Mouse (Mus musculus): ENCODE data around the gene Slc35b3. TPM values are rescaled to one million over a fixed set of nuclear protein-coding genes. Genes with fewer than 3 reads are reported as not detected.
A peak's percentile ranks its signal among the peaks of the same experiment; 100 is the strongest.

Gene Slc35b3
- polyA plus RNA-seq (2014; fragmentation: Nextera tagmentation; extraction: Ambion mirVana), result 24.3 and 26.9 TPM in 2 replicates

DNA sequence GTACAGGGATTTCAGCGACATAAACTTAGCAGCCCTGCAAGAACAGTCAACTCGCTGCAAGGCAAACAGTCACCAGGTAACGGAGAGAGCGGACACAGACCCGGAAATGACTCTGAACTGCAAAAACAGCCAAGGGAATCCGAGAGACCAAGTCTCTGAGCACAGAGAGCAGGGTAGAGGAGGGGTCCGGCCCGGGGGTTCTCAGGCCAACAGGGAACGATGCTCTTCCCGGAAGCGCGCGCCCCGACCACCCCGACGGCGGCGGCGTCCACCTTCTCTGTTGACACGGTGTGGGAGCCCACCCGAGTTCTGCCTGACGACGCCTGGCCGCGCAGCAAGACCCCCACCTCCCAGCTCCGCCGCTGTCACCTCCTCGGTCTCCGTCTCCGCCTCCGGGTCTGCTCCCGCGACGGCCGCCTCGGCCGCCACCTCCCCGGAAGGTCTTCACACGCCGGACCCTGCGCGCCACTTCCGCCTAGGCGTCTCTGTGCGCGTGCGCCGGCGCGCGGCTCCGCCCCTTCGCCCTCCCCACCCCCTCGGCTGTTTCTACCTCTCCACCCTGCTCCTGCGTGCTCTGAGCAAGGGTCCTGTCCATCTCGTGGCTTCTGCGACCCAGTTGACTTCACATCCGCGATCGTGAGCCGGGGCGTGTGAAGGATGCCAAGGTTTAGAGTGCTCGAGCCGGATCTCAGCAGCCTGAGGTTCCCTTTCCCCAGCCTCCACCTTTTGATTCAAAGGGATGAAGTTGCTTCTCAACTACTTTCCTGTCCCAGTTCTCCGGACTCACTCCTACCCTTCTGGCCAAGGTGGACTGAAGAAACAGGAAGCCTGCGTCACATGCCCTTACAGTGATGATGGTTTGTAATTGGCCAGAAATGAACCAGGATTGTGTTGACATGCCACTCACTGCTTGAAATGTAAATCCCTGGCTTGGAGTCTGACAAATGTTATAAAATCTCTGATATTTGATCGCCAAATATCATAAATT lies at the start of gene Slc35b3:
Gene Slc35b3, minus strand, starts transcription at position 813 of the 988 bp plus-strand sequence.
- peak within 1 kb of the TSS; percentile 81 for H3K9ac ChIP-seq (ENCODE audit: low read depth, low read length)
- no peaks in the 10 kb centered on the region for H3K27me3 ChIP-seq (ENCODE audit: control insufficient read depth, insufficient read depth, low read length)
- ATAC-seq (replicated peaks; ENCODE audit: insufficient number of reproducible peaks, low FRiP score, low TSS enrichment), result peak; percentile 95
- H3K36me3 ChIP-seq (ENCODE audit: control insufficient read depth, insufficient read depth, low read length), result no peaks in the 10 kb centered on the region
- H3K4me3 ChIP-seq (ENCODE audit: low read depth, low read length), result peak within 1 kb of the TSS; percentile 93
- H3K4me2 ChIP-seq, result peak within 1 kb of the TSS; percentile 72
- 2% methylated on average over 66 of the region's 67 CpGs for WGBS (ENCODE audit: insufficient replicate concordance)
- H3K27ac ChIP-seq (ENCODE audit: low read depth, low read length), result peak within 1 kb of the TSS; percentile 59
- H3K4me1 ChIP-seq (ENCODE audit: control insufficient read depth, insufficient read depth, low read length), result peaks cover 6% of the 10 kb centered on the region
- H3K9me3 ChIP-seq (replicated peaks; ENCODE audit: control insufficient read depth, low read length), result no peaks in the 10 kb centered on the region

DNA sequence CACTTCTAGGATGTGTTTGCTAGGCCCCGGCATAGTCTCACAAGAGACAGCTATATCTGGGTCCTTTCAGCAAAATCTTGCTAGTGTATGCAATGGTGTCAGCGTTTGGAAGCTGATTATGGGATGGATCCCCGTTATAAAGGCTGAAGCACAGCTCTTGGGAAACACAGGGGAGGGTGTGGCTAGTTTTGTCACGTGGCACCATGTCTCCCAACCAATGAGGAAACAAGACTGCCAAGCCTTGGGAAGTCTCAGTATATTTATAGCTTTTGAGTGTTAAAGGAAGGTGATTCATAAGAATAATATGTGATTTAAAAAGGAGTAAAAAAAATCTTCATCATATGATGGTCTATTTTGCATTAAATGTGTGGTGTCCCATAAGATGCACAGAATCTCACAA lies 49.6 kb upstream of the Slc35b3 start:
- H3K4me1 ChIP-seq (ENCODE audit: control insufficient read depth, insufficient read depth, low read length), result peaks cover 3% of the 10 kb centered on the region; the same call in 1 of the 2 replicates
- ATAC-seq (replicated peaks; ENCODE audit: insufficient number of reproducible peaks, low FRiP score, low TSS enrichment), result no peak
- H3K36me3 ChIP-seq (ENCODE audit: control insufficient read depth, insufficient read depth, low read length), result no peaks in the 10 kb centered on the region
- H3K9ac ChIP-seq (ENCODE audit: low read depth, low read length), result no peak overlapping the region
- no peaks in the 10 kb centered on the region for H3K9me3 ChIP-seq (replicated peaks; ENCODE audit: control insufficient read depth, low read length)
- H3K4me2 ChIP-seq, result no peak overlapping the region
- WGBS (ENCODE audit: insufficient replicate concordance), result 70% methylated on average over 4 of the region's 4 CpGs
- H3K27ac ChIP-seq (ENCODE audit: low read depth, low read length), result no peak overlapping the region
- H3K4me3 ChIP-seq (ENCODE audit: low read depth, low read length), result no peak overlapping the region
- no peaks in the 10 kb centered on the region for H3K27me3 ChIP-seq (ENCODE audit: control insufficient read depth, insufficient read depth, low read length)

DNA sequence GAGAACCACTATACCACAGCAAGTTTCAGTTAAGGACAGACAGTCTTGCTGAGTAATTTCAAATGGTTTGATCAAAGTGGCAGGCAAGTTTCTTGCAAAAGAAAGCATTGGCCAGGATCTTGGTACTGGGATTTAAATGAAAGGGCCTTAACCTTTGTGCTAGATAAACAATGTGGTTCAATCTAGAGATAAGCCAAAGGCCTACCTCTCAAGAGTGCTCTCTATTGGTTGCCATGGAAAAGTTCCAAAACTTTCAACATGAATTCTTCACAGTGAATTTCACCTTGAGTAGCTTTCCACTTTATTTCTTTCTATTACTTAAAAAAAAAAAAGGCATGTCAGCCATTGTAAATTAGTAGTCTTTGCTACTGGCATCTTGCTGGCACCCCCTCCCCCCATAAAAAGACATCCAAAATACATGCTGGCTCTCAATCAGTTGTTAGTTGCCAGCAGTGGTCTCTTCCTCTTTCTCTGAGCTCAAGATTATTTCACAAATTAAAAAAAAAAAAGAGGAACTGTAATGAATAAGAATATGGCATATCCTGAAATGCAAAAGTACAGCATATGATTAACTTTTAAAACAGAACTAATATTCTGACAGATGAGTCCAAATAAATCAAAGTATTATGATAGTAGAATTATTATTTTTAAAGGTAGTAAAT lies 42.6 kb upstream of the Slc35b3 start:
- H3K36me3 ChIP-seq (ENCODE audit: control insufficient read depth, insufficient read depth, low read length), result no peaks in the 10 kb centered on the region
- 0 out of 2 replicates have a peak, but pooled peaks cover 3% of the 10 kb centered on the region for H3K4me1 ChIP-seq (ENCODE audit: control insufficient read depth, insufficient read depth, low read length)
- no peaks in the 10 kb centered on the region for H3K27me3 ChIP-seq (ENCODE audit: control insufficient read depth, insufficient read depth, low read length)
- no peaks in the 10 kb centered on the region; the same call in 1 of the 2 replicates for H3K9me3 ChIP-seq (replicated peaks; ENCODE audit: control insufficient read depth, low read length)
- H3K4me2 ChIP-seq, result no peak overlapping the region
- no peak for ATAC-seq (replicated peaks; ENCODE audit: insufficient number of reproducible peaks, low FRiP score, low TSS enrichment)
- no peak overlapping the region for H3K27ac ChIP-seq (ENCODE audit: low read depth, low read length)
- no peak overlapping the region for H3K9ac ChIP-seq (ENCODE audit: low read depth, low read length)
- no peak overlapping the region for H3K4me3 ChIP-seq (ENCODE audit: low read depth, low read length)

DNA sequence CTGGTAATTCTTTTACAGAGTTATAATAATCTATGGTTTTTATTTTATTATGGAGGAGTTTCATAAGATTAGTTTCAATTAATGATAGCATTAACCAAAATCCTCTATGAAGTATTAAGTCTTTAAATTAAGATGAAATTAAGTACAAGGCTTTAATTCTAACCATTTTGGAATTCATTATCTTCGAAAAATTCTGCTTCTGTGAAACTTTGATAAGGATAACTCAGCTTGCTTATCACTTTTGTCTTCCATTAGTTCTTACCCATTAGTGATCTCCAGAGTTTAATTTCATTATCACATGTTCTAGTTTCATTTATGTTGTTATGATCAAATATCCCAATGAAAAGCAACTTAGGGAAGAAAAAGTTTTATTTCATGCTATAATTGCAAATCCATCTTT lies 41.7 kb upstream of the Slc35b3 start:
- Histone ChIP-seq H3K4me3 (ENCODE audit: low read depth, low read length) (no peak overlapping the region), H3K9me3 (replicated peaks; ENCODE audit: control insufficient read depth, low read length) (no peaks in the 10 kb centered on the region; the same call in 1 of the 2 replicates), H3K4me2 (no peak overlapping the region), H3K4me1 (ENCODE audit: control insufficient read depth, insufficient read depth, low read length) (0 out of 2 replicates have a peak, but pooled peaks cover 3% of the 10 kb centered on the region), H3K27ac (ENCODE audit: low read depth, low read length) (no peak overlapping the region), H3K27me3 (ENCODE audit: control insufficient read depth, insufficient read depth, low read length) (no peaks in the 10 kb centered on the region), H3K36me3 (ENCODE audit: control insufficient read depth, insufficient read depth, low read length) (no peaks in the 10 kb centered on the region), H3K9ac (ENCODE audit: low read depth, low read length) (no peak overlapping the region)
- no peak for ATAC-seq (replicated peaks; ENCODE audit: insufficient number of reproducible peaks, low FRiP score, low TSS enrichment)
- WGBS (ENCODE audit: insufficient replicate concordance), result 68% methylated on average over 1 of the region's 1 CpGs

DNA sequence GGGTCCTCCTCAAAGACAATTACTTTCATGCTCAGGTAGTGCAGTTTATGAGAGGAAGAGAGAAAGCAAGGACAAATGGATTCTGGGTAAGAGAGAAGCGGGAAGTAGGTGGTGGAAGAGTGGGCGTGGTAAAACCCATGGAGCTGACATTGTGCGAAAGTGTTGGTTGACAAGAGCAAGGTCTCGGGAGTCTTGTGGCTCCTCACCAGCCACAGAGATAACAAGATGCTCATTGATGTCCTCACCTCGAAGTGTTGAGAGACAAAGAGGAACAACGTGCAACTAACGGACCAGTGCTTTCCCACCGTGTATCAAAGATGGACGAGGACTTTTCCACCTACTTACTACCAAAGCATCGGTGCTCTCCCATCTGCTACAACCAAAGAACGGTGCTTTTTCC lies 40.8 kb upstream of the Slc35b3 start:
- 0 out of 2 replicates have a peak, but pooled peaks have one; percentile 31 for ATAC-seq (replicated peaks; ENCODE audit: insufficient number of reproducible peaks, low FRiP score, low TSS enrichment)
- H3K36me3 ChIP-seq (ENCODE audit: control insufficient read depth, insufficient read depth, low read length), result no peaks in the 10 kb centered on the region
- H3K27me3 ChIP-seq (ENCODE audit: control insufficient read depth, insufficient read depth, low read length), result no peaks in the 10 kb centered on the region
- H3K27ac ChIP-seq (ENCODE audit: low read depth, low read length), result no peak overlapping the region
- WGBS (ENCODE audit: insufficient replicate concordance), result 45% methylated on average over 11 of the region's 11 CpGs
- H3K4me2 ChIP-seq, result no peak overlapping the region
- H3K4me1 ChIP-seq (ENCODE audit: control insufficient read depth, insufficient read depth, low read length), result 0 out of 2 replicates have a peak, but pooled peaks cover 3% of the 10 kb centered on the region
- no peaks in the 10 kb centered on the region; the same call in 1 of the 2 replicates for H3K9me3 ChIP-seq (replicated peaks; ENCODE audit: control insufficient read depth, low read length)
- no peak overlapping the region for H3K4me3 ChIP-seq (ENCODE audit: low read depth, low read length)
- no peak overlapping the region for H3K9ac ChIP-seq (ENCODE audit: low read depth, low read length)

DNA sequence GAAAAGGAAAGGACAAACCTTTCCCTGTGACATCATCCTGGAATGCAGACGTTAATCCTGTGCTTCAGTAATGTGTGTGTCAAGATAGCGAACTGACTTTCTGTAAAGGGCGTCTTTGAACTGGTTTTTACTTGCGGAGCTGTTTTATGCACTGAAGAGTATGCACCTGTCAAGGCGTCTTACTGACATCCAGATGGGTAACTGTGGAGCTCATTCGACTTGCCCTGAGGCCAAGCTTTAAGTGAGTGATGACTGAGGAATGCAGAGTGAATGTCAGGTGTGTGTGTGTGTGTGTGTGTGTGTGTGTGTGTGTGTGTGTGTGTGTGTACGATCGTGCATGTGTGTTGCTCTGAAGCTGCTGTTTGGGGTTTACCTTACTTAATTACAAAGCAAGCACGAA lies 38.3 kb upstream of the Slc35b3 start:
- Histone ChIP-seq H3K4me3 (ENCODE audit: low read depth, low read length) (no peak overlapping the region), H3K9me3 (replicated peaks; ENCODE audit: control insufficient read depth, low read length) (no peaks in the 10 kb centered on the region; the same call in 1 of the 2 replicates), H3K27ac (ENCODE audit: low read depth, low read length) (no peak overlapping the region), H3K4me2 (no peak overlapping the region), H3K4me1 (ENCODE audit: control insufficient read depth, insufficient read depth, low read length) (0 out of 2 replicates have a peak, but pooled peaks cover 3% of the 10 kb centered on the region), H3K9ac (ENCODE audit: low read depth, low read length) (no peak overlapping the region), H3K27me3 (ENCODE audit: control insufficient read depth, insufficient read depth, low read length) (no peaks in the 10 kb centered on the region), H3K36me3 (ENCODE audit: control insufficient read depth, insufficient read depth, low read length) (no peaks in the 10 kb centered on the region)
- ATAC-seq (replicated peaks; ENCODE audit: insufficient number of reproducible peaks, low FRiP score, low TSS enrichment), result no peak
- WGBS (ENCODE audit: insufficient replicate concordance), result 46% methylated on average over 9 of the region's 9 CpGs

DNA sequence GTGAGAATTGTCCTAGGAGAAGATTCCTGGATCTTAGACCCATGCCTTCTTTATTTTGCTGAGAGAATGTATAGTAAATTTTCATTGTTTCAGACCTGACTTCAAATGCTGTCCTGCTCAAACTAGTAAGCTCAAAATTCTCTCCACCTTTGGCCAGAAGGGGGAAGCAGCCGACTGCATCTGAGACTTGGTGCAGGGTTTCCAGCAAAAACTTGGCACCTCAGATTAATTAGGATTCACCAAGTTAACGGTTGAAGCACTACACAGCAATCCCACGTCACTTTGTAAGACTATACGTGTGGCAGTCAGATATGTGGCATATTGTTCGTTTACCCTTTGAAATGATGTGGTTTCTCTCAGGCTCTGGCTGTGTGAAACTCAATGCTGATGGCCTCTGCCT lies 31.9 kb upstream of the Slc35b3 start:
- Histone ChIP-seq H3K9me3 (replicated peaks; ENCODE audit: control insufficient read depth, low read length) (no peaks in the 10 kb centered on the region), H3K4me3 (ENCODE audit: low read depth, low read length) (no peak overlapping the region), H3K4me1 (ENCODE audit: control insufficient read depth, insufficient read depth, low read length) (no peaks in the 10 kb centered on the region), H3K36me3 (ENCODE audit: control insufficient read depth, insufficient read depth, low read length) (no peaks in the 10 kb centered on the region), H3K27ac (ENCODE audit: low read depth, low read length) (no peak overlapping the region), H3K27me3 (ENCODE audit: control insufficient read depth, insufficient read depth, low read length) (no peaks in the 10 kb centered on the region), H3K9ac (ENCODE audit: low read depth, low read length) (no peak overlapping the region), H3K4me2 (no peak overlapping the region)
- WGBS (ENCODE audit: insufficient replicate concordance), result 26% methylated on average over 5 of the region's 5 CpGs
- ATAC-seq (replicated peaks; ENCODE audit: insufficient number of reproducible peaks, low FRiP score, low TSS enrichment), result no peak

DNA sequence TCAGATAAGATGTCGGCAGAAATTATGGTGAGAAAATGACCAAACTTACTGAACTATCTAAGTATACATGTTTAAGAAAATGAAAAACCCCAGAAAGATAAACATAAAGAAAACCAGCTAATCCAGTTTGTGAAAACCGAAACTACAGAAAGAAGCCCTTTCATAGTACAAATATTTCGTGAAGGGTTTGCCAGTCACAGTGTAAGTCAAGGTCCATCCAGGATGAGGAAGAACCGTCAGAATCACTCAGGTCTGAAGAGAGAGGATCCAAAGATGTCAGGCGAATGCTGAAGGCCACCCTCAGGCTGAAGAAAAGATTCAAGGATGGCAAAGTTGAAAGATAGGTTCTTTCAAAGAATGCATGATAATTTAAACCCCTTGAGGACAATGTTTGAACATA lies 23.1 kb upstream of the Slc35b3 start:
- Histone ChIP-seq H3K36me3 (ENCODE audit: control insufficient read depth, insufficient read depth, low read length) (no peaks in the 10 kb centered on the region), H3K27me3 (ENCODE audit: control insufficient read depth, insufficient read depth, low read length) (no peaks in the 10 kb centered on the region), H3K4me2 (no peak overlapping the region), H3K9ac (ENCODE audit: low read depth, low read length) (no peak overlapping the region), H3K4me1 (ENCODE audit: control insufficient read depth, insufficient read depth, low read length) (no peaks in the 10 kb centered on the region), H3K27ac (ENCODE audit: low read depth, low read length) (no peak overlapping the region), H3K4me3 (ENCODE audit: low read depth, low read length) (no peak overlapping the region), H3K9me3 (replicated peaks; ENCODE audit: control insufficient read depth, low read length) (no peaks in the 10 kb centered on the region)
- ATAC-seq (replicated peaks; ENCODE audit: insufficient number of reproducible peaks, low FRiP score, low TSS enrichment), result no peak
- 80% methylated on average over 5 of the region's 5 CpGs for WGBS (ENCODE audit: insufficient replicate concordance)
